Mouse (Mus musculus) E14TG2a.4 (cell line): ENCODE data around the gene Slc24a3.

Source experiments
- CTCF ChIP-seq: conservative IDR thresholded peaks from 2 replicates; pipeline ENCODE4 v1.5.1; 2014; ENCODE audit warnings: low read length
- NANOG ChIP-seq: IDR thresholded peaks from 2 replicates; pipeline ENCODE4 v1.6.1; 2014; ENCODE audit warnings: borderline replicate concordance, low read length, mixed read lengths

DNA sequence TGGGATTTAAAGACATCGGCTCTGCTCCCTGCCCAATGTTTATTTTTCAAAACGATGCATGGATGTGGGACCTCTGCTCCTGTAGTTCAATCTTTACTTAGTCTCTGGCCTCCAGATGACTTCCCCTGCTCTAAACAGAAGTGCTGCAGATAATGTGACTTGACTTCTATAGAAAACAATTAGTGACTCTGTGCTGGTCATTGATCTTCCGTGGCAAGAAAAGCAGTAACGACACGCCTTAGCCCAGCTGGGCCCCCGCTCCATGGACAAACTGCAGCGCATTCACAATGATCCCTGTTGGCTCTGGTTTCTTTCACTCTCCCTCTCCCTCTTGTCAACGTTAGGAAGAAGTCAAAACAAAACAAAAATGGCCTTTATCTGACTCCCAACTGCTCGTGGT is 453.6 kb downstream of the Slc24a3 start:
- TF ChIP-seq CTCF (no peak), NANOG (no peak)
